Mouse (Mus musculus): ENCODE measurements at regions not wholly inside any gene's neighbourhood (a gene's known extent, or its start where the extent isn't known, plus 50 kb on each side); places are given as distances from the start of the nearest gene placed in this dataset.

DNA sequence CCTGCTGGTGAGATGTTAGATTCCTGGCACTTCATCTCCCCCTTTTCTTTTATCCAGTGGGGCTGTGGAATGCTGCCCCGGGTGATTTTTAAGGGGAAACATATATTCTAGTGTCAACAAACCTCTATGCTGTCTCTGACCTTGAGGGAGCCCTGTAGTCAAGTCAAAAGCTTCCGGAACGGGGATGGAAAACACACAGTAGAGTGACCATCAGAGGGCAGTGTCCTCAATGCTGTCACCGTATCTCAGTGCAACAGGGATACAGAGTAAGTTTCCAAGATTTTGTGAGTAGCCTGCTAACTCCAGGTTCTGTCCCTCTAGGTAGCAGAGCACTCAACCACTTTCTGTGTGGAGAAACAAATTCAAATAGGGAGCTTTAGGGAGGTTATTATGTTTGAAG is 555.7 kb upstream of the BB014433 start:
- TF ChIP-seq CTCF (IDR thresholded peaks at IDR 0.05; ENCODE audit: insufficient read depth, low read depth, low read length) (no peak), POLR2A (IDR thresholded peaks at IDR 0.05; ENCODE audit: insufficient read depth, low read depth, low read length) (no peak)

All from olfactory bulb, adult 2 months (tissue).